Mouse (Mus musculus) gastrocnemius, adult 8-10 months (tissue): ENCODE measurements around the gene Gm21962. TPM values are rescaled to one million over a fixed set of nuclear protein-coding genes. Genes with fewer than 3 reads are reported as not detected.
"Not testable (repeated sequence)": the region's sequence is repeated elsewhere in the genome, so short reads cannot be mapped to it uniquely, and the experiment has no call there.

ENCODE experiments used
- DNase-seq, 2 experiments: peaks; one replicate each; pipeline ENCODE4 v3.0.0; 2022; ENCODE audit warnings: low spot score in 2 of 2
- total RNA-seq, 4 experiments: library from RNA; stranded (reverse); gene quantifications; 2 replicates each; pipeline ENCODE4 v1.2.4; 2022

Gene Gm21962
- total RNA-seq, result not detected

- DNase-seq, result not testable (repeated sequence)
Observed at GRCm38 (mm10) chr3:137671224-137671623, at the start of gene Gm21962. TSS of gene Gm21962 (plus strand) at chr3:137671524.

- no peak for DNase-seq
Observed at GRCm38 (mm10) chr3:137622091-137622490, 49.2 kb upstream of the Gm21962 start.

- peak in 1 of 2 experiments; percentile 91 for DNase-seq
Observed at GRCm38 (mm10) chr3:137622895-137623580, 48.3 kb upstream of the Gm21962 start.

GRCm38 (mm10) chr3:137623581-137624362 lies 47.6 kb upstream of the Gm21962 start:
- DNase-seq, result peak in 1 of 2 experiments; percentile 79

- DNase-seq, result peak; percentile 60 to 70
Observed at GRCm38 (mm10) chr3:137625054-137625453, 46.3 kb upstream of the Gm21962 start.

- no peak for DNase-seq
Observed at GRCm38 (mm10) chr3:137633726-137634125, 37.6 kb upstream of the Gm21962 start.

- DNase-seq, result no peak
Observed at GRCm38 (mm10) chr3:137636571-137636970, 34.8 kb upstream of the Gm21962 start.

GRCm38 (mm10) chr3:137641238-137641637 lies 30.1 kb upstream of the Gm21962 start:
- peak; percentile 34 to 67 for DNase-seq

GRCm38 (mm10) chr3:137642137-137642536 lies 29.2 kb upstream of the Gm21962 start:
- no peak for DNase-seq

- no peak for DNase-seq
Observed at GRCm38 (mm10) chr3:137642568-137642967, 28.8 kb upstream of the Gm21962 start.

GRCm38 (mm10) chr3:137644081-137644480 lies 27.2 kb upstream of the Gm21962 start:
- no peak for DNase-seq

GRCm38 (mm10) chr3:137644947-137645346 lies 26.4 kb upstream of the Gm21962 start:
- no peak for DNase-seq

- no peak for DNase-seq
Observed at GRCm38 (mm10) chr3:137647427-137648100, 23.8 kb upstream of the Gm21962 start.

- DNase-seq, result no peak
Observed at GRCm38 (mm10) chr3:137649112-137649511, 22.2 kb upstream of the Gm21962 start.

- DNase-seq, result no peak
Observed at GRCm38 (mm10) chr3:137652853-137653252, 18.5 kb upstream of the Gm21962 start.

- peak; percentile 15 to 57 for DNase-seq
Observed at GRCm38 (mm10) chr3:137680923-137681322, 9.6 kb downstream of the Gm21962 start.

- DNase-seq, result no peak
Observed at GRCm38 (mm10) chr3:137682911-137683806, 11.8 kb downstream of the Gm21962 start.

- no peak for DNase-seq
Observed at GRCm38 (mm10) chr3:137683807-137684403, 12.6 kb downstream of the Gm21962 start.

- DNase-seq, result no peak
Observed at GRCm38 (mm10) chr3:137686932-137687331, 15.6 kb downstream of the Gm21962 start.

- DNase-seq, result no peak
Observed at GRCm38 (mm10) chr3:137691503-137691902, 20.2 kb downstream of the Gm21962 start.

- no peak for DNase-seq
Observed at GRCm38 (mm10) chr3:137715946-137716345, 44.6 kb downstream of the Gm21962 start.
